Mouse (Mus musculus) hindbrain, embryonic 11.5 days (tissue): ENCODE results near the gene Arl2bp. TPM values are rescaled to one million over a fixed set of nuclear protein-coding genes. Genes with fewer than 3 reads are reported as not detected.

Source experiments
- ATAC-seq: fragments of 200-750 bp; cut with Nextera tagmentation; 2 replicates; pipeline ENCODE4 v1.8.0; 2017; ENCODE audit warnings: mild to moderate bottlenecking, moderate TSS enrichment, moderate library complexity; ENCODE audit not compliant: low FRiP score
- DNase-seq: peaks from one replicate; pipeline ENCODE4 v3.0.0-alpha.2; 2015; ENCODE audit warnings: low spot score
- H3K27ac ChIP-seq: fragments of 300-500 bp; sonication (generic); 2 replicates; pipeline ENCODE4 v1.5.1; 2014; ENCODE audit warnings: mild to moderate bottlenecking, low read depth, low read length
- H3K27me3 ChIP-seq: fragments of 300-500 bp; sonication (generic); 2 replicates; pipeline ENCODE4 v1.6.1; 2014; ENCODE audit warnings: mild to moderate bottlenecking, low read length, moderate library complexity, mixed read lengths; ENCODE audit not compliant: control insufficient read depth, insufficient read depth
- H3K36me3 ChIP-seq: fragments of 300-500 bp; sonication (generic); 2 replicates; pipeline ENCODE4 v1.6.1; 2014; ENCODE audit warnings: mild to moderate bottlenecking, low read length, moderate library complexity, mixed read lengths; ENCODE audit not compliant: control insufficient read depth, insufficient read depth
- H3K4me1 ChIP-seq: fragments of 300-500 bp; sonication (generic); replicated peaks from 2 replicates; pipeline ENCODE4 v1.6.1; 2014; ENCODE audit warnings: low read length, mixed read lengths; ENCODE audit not compliant: control insufficient read depth, insufficient read depth
- H3K4me2 ChIP-seq: fragments of 300-500 bp; sonication (generic); replicated peaks from 2 replicates; pipeline ENCODE4 v1.6.1; 2014; ENCODE audit warnings: mild to moderate bottlenecking, low read depth, low read length
- H3K4me3 ChIP-seq: fragments of 300-500 bp; sonication (generic); 2 replicates; pipeline ENCODE4 v1.5.1; 2014; ENCODE audit warnings: low read depth, low read length
- H3K9ac ChIP-seq: fragments of 300-500 bp; sonication (generic); 2 replicates; pipeline ENCODE4 v1.6.1; 2014; ENCODE audit warnings: low read depth, low read length
- H3K9me3 ChIP-seq: fragments of 300-500 bp; sonication (generic); 2 replicates; pipeline ENCODE4 v1.6.1; 2016; ENCODE audit warnings: low read length; ENCODE audit not compliant: control insufficient read depth
- WGBS: fragments of 180-500 bp; shearing (Covaris S2); extraction: QIAGEN DNeasy Blood & Tissue Kit; methylation state at CpG from one replicate; pipeline ENCODE4 v1.1.7; 2014; 5-methylcytosine and 5-hydroxymethylcytosine counted together
- polyA plus RNA-seq: library from polyadenylated mRNA; unstranded; fragments of >200 nt; fragmentation: Nextera tagmentation; extraction: Ambion mirVana; gene quantifications from 2 replicates; pipeline ENCODE4 v1.2.1, GENCODE M21; 2014

Arl2bp gene
- polyA plus RNA-seq, 1 experiment from 2014 or later, result 65.2 TPM

DNA sequence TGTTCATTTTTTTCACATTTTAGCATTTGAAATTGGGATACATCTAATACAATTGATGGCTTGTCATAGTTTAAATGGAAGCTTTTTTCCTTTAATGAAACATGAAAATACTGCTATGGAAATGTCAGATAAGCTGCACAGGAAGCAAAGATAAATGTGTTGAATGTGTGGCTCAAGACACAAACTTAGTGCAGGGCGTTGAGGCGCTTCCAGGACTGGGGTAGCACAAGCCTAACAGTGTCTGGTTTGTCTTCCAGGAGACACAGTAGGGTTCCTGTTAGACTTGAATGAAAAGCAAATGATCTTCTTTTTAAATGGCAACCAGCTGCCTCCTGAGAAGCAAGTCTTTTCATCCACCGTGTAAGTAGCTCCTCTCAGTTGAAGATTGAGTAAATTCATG lies 16.9 kb upstream of the Arl2bp start:
- no peak overlapping the region for H3K4me3 ChIP-seq
- H3K9me3 ChIP-seq, result no peaks in the 10 kb centered on the region
- DNase-seq, result no peak
- no peak overlapping the region for H3K27ac ChIP-seq
- no peak overlapping the region for H3K4me2 ChIP-seq
- 0 out of 2 replicates have a peak, but pooled peaks cover 3% of the 10 kb centered on the region for H3K36me3 ChIP-seq
- no peaks in the 10 kb centered on the region for H3K27me3 ChIP-seq
- 48% methylated on average over 3 of the region's 3 CpGs for WGBS
- H3K9ac ChIP-seq, result no peak overlapping the region
- ATAC-seq, result no peak
- no peaks in the 10 kb centered on the region for H3K4me1 ChIP-seq

DNA sequence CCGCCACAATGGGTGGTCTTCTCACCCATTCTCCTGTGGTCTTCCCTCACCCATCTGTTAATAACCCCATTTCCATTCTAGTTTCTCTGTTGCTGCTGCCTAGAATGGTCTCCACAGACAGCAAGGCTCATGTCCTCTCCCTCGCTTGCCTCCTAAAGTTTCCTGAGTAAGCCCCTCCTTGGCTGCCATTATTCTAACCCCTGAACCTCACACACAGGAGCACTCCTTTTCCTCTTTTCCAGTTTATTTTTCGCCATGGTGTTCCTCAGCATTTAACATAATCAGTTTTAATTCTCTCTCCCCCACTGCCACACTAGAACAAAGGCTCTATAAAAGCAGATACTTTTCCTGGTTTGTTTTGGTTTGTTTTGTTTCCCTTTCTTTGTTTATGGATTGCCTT lies 13.4 kb upstream of the Arl2bp start:
- H3K9ac ChIP-seq, result no peak overlapping the region
- no peaks in the 10 kb centered on the region for H3K27me3 ChIP-seq
- DNase-seq (no peak), ATAC-seq (no peak)
- H3K27ac ChIP-seq, result no peak overlapping the region
- no peak overlapping the region for H3K4me3 ChIP-seq
- H3K36me3 ChIP-seq, result no peaks in the 10 kb centered on the region
- H3K4me1 ChIP-seq, result no peaks in the 10 kb centered on the region
- no peaks in the 10 kb centered on the region for H3K9me3 ChIP-seq
- H3K4me2 ChIP-seq, result no peak overlapping the region
- WGBS, result 93% methylated on average over 3 of the region's 3 CpGs

DNA sequence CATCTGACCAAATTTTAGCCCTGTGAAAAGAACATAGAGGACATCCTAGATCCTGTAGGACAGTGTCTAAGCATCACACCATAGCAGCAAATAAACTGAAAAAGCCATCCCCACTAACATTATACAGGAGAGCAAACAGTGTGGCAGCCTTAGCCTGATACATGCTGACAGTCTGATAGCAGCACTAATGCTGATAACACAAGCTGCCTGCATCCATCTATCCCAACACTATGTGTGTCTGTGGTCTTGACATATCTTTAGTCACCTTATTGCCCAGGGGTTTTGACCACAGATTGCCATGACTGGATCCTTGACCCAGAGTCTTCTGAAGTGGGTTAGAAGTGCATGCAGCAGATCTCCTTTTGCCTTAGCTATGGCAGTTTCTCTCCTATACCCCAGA lies 11.4 kb upstream of the Arl2bp start:
- ATAC-seq (no peak), DNase-seq (no peak)
- Histone ChIP-seq H3K9ac (no peak overlapping the region), H3K4me1 (no peaks in the 10 kb centered on the region), H3K4me2 (no peak overlapping the region), H3K36me3 (0 out of 2 replicates have a peak, but pooled peaks cover 4% of the 10 kb centered on the region), H3K27me3 (no peaks in the 10 kb centered on the region), H3K4me3 (no peak overlapping the region), H3K27ac (no peak overlapping the region), H3K9me3 (no peaks in the 10 kb centered on the region)

DNA sequence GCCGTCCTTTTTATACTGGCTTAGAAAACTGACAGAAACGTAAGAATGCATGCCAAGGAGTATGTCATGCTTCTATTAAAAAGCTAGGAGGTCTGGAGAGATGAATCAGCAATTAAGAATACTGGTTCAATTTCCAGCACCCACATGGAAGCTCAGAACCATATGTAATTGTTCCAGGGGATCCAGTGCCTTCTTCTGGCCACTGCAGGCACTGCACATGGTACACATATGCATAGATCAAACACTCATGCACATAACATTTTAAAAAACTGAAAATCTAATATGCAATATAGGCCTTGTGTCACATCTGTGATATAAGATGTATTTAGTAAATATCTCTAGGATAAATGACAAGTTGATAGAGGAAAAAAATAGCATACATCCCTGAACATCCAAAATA lies 8.4 kb upstream of the Arl2bp start:
- H3K27ac ChIP-seq, result no peak overlapping the region
- no peaks in the 10 kb centered on the region for H3K9me3 ChIP-seq
- ATAC-seq (no peak), DNase-seq (no peak)
- no peaks in the 10 kb centered on the region for H3K4me1 ChIP-seq
- H3K36me3 ChIP-seq, result 0 out of 2 replicates have a peak, but pooled peaks cover 4% of the 10 kb centered on the region
- no peak overlapping the region for H3K4me2 ChIP-seq
- H3K27me3 ChIP-seq, result no peaks in the 10 kb centered on the region
- H3K9ac ChIP-seq, result no peak overlapping the region
- H3K4me3 ChIP-seq, result no peak overlapping the region
- WGBS, result 97% methylated on average over 2 of the region's 2 CpGs

DNA sequence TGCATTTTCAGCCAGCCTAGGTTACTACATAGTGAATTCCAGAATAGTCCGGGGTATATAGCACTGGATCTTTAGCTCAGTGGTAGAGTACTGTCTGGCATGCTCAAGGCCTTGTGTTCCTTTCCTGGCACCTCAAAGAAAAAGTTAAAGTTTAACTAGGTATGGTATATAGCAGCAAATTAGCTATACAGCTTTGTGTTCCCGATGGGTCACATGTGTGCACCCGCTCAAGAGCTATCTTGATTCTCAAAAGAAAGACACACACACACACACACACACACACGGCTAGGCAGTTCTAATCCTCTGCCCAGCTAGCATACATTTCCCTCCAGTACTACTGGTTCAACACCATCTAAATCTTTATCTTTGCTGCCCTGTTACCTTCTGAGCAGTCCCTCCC lies 6.0 kb upstream of the Arl2bp start:
- Histone ChIP-seq H3K36me3 (0 out of 2 replicates have a peak, but pooled peaks cover 4% of the 10 kb centered on the region), H3K4me3 (no peak overlapping the region)

DNA sequence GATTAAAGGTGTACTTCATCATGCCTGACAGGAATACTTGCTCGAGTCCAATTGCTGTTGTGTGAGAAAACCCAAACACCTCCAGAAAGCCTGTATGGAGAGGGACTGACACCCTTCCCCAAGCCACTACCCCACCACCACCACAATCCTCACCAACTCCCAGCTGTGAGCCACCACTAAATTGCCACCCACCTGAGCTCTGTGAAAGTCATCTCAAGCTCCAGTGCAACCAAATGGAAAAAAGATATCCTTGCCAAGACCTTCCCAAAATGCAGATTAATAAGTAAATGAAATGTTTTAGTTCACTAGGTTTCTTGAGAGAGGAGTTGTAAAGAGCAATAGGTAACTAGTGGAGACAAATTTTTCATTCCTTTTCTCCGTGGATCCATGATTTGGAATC lies 1.7 kb upstream of the Arl2bp start:
- ATAC-seq (no peak), DNase-seq (no peak)
- Histone ChIP-seq H3K4me2 (no peak overlapping the region), H3K9me3 (no peaks in the 10 kb centered on the region), H3K36me3 (no peaks in the 10 kb centered on the region), H3K27me3 (no peaks in the 10 kb centered on the region), H3K9ac (no peak overlapping the region), H3K27ac (no peak overlapping the region), H3K4me1 (no peaks in the 10 kb centered on the region), H3K4me3 (no peak overlapping the region)
- 87% methylated on average over 2 of the region's 2 CpGs for WGBS

More for the DNA sequence above, 6.0 kb upstream of the Arl2bp start:
- H3K9me3 ChIP-seq, result no peaks in the 10 kb centered on the region
- DNase-seq (no peak), ATAC-seq (no peak)
- WGBS, result 87% methylated on average over 4 of the region's 4 CpGs
- no peaks in the 10 kb centered on the region for H3K4me1 ChIP-seq
- no peak overlapping the region for H3K9ac ChIP-seq
- H3K4me2 ChIP-seq, result no peak overlapping the region
- H3K27ac ChIP-seq, result no peak overlapping the region
- H3K27me3 ChIP-seq, result no peaks in the 10 kb centered on the region

DNA sequence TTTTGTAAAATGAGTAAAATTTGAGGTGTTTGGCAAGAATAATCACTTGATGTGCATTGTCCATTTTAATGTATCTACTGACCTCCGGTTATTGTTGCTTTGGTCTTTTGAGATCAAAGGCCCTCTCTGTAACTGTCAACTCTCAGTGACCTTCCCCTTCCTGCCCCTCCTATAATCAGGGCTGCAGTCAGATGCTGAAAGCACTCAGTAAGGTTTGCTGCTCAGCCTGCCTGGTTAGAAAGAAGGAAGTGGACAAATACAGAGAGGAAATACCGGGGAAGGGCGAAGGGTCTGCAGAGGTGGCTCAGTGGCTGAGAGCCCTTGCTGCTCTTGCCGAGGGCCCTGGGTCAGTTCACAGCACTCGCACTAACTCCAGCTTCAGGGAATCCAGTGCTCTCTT lies 8.0 kb downstream of the Arl2bp start:
- DNase-seq, result no peak
- no peak overlapping the region for H3K9ac ChIP-seq
- no peak overlapping the region for H3K4me3 ChIP-seq
- no peak for ATAC-seq
- H3K36me3 ChIP-seq, result peaks cover 12% of the 10 kb centered on the region
- H3K27ac ChIP-seq, result no peak overlapping the region
- no peaks in the 10 kb centered on the region for H3K27me3 ChIP-seq
- 82% methylated on average over 5 of the region's 5 CpGs for WGBS
- no peaks in the 10 kb centered on the region for H3K4me1 ChIP-seq
- no peak overlapping the region for H3K4me2 ChIP-seq
- H3K9me3 ChIP-seq, result no peaks in the 10 kb centered on the region

DNA sequence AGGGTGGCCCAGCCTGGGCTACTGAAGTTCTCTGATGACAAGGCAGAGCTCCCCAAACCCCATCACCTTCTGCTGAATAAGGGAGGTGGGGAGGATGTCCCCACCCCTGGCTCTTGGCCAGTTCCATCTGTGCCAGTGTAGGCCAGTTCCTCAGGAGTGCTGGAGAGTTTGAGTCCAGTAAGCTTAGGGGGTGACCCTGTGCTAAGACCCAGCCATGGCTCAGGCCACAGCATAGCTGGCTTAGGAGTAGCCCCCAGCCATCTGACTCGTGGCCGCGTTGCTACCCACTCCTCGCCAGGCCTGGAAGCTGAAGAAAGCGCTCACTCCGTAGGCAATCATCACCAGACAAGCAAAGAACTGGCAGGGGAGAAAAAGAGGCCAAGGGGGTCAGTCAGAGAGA lies 9.5 kb downstream of the Arl2bp start:
- no peaks in the 10 kb centered on the region for H3K9me3 ChIP-seq
- H3K4me3 ChIP-seq, result no peak overlapping the region
- H3K4me1 ChIP-seq, result no peaks in the 10 kb centered on the region
- WGBS, result 84% methylated on average over 6 of the region's 6 CpGs
- H3K27me3 ChIP-seq, result no peaks in the 10 kb centered on the region
- ATAC-seq (no peak), DNase-seq (no peak)
- no peak overlapping the region for H3K9ac ChIP-seq
- H3K27ac ChIP-seq, result no peak overlapping the region
- no peak overlapping the region for H3K4me2 ChIP-seq
- H3K36me3 ChIP-seq, result peaks cover 10% of the 10 kb centered on the region

DNA sequence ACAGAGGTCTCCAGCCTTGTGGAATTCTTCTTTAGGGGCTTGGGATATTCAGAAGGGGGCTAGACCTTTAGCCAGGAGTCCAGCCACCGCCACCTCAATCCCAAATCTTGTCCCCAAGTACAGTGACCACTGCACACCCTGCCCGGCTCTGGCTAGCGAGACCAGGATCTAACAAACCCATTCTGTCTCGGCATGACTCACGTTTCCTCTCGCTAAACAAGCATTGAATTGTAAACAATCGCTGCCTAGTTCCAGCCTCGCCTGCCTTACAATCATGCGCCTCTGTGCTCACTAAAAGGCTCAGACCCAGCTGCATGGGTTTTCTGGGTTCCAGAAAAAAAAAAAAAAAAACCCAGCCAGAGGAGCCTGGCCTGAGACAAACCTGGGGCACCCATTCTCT lies 12.2 kb downstream of the Arl2bp start:
- no peak overlapping the region for H3K4me3 ChIP-seq
- 60% methylated on average over 9 of the region's 9 CpGs for WGBS
- H3K4me1 ChIP-seq, result no peaks in the 10 kb centered on the region
- H3K9me3 ChIP-seq, result no peaks in the 10 kb centered on the region
- H3K4me2 ChIP-seq, result no peak overlapping the region
- H3K36me3 ChIP-seq, result 0 out of 2 replicates have a peak, but pooled peaks cover 2% of the 10 kb centered on the region
- H3K27ac ChIP-seq, result no peak overlapping the region
- H3K27me3 ChIP-seq, result no peaks in the 10 kb centered on the region
- DNase-seq (no peak), ATAC-seq (no peak)
- no peak overlapping the region for H3K9ac ChIP-seq
